Mouse (Mus musculus): Measurements from ENCODE around the gene Tectb. TPM values are rescaled to one million over a fixed set of nuclear protein-coding genes. Genes with fewer than 3 reads are reported as not detected.

Tectb gene
- polyA plus RNA-seq, 1 experiment from 2014 or later = 0.08 TPM

DNA sequence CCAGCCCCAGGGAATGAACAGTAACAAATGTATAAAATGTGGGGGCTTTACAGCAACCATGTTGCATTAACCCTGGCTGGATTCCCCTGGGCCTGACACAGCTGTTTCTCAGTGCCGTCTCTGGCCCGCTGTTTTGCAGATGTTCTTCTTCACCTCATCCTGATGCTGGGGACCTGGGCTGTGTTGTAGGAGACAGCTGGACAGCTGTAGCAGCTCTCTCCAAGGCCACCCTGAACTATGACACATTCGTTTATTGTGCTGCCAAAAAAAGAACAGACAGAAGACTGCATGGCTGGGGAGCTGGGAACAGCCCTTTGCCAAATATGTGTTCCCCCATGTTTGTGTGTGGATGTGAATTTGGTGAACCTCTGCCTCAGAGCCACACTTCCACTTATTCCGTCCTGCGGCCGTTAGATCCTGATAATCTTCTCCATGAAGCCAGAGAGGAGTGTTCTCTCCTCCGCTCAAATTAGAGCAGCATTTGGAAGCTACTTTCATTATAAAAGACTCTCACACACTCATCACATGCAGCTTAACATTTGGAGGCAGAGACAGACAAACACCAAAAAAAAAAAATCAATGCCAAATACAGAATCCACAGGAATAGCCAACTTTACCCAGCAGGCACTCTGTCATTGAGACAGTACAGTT lies 14.1 kb downstream of the Tectb start:
- Histone ChIP-seq H3K27me3 (replicated peaks) (no peaks in the 10 kb centered on the region), H3K27ac (peak overlapping the region; percentile 51), H3K4me3 (replicated peaks) (no peak overlapping the region), H3K4me2 (replicated peaks) (no peak overlapping the region; the same call in 1 of the 2 replicates), H3K4me1 (replicated peaks) (0 out of 2 replicates have a peak, but pooled peaks cover 6% of the 10 kb centered on the region), H3K9me3 (no peaks in the 10 kb centered on the region), H3K9ac (no peak overlapping the region), H3K36me3 (no peaks in the 10 kb centered on the region)
- 41% methylated on average over 7 of the region's 7 CpGs for WGBS
- peak; percentile 76 for ATAC-seq

DNA sequence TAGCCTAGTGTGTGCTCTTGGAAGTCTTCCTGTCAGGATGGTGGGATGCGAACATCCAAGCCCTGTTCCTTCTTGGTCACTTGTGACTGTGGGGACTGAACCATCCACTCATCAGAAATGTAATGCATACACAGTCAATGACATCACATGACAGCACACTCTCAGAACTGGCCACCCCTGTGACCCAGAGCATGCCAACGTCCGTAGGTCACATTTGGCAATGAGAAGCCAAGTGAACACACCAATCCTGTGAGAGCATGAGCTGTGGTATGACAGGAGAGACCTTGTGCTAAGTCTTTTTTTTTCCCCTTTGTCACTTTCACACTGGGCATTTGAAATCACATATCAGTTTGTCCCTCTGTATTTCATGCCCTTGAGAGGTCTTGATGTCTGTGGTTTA lies 15.0 kb downstream of the Tectb start:
- Histone ChIP-seq H3K36me3 (no peaks in the 10 kb centered on the region), H3K4me2 (replicated peaks) (no peak overlapping the region), H3K27ac (no peak overlapping the region), H3K4me3 (replicated peaks) (no peak overlapping the region), H3K27me3 (replicated peaks) (0 out of 2 replicates have a peak, but pooled peaks cover 2% of the 10 kb centered on the region), H3K9ac (no peak overlapping the region), H3K9me3 (no peaks in the 10 kb centered on the region), H3K4me1 (replicated peaks) (0 out of 2 replicates have a peak, but pooled peaks cover 6% of the 10 kb centered on the region)
- 83% methylated on average over 3 of the region's 3 CpGs for WGBS
- no peak for ATAC-seq

DNA sequence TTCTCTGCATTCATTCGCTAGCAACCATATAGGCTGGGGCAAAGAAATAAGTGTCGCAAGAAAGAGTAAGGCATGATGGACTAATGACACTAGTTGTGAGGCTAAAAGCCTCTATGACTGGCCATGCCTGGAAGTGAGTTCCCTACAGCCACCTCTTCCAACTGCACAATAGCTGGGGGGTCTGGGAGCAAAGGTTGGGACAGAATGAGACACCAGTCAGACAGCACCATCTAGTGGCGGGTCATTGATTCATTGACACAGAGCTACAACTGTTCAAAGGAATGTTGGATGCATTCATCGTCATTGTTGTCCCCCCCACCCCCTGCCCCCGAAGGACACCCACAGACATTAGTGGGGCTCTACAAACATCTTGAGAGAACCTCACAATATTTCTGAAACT lies 17.8 kb downstream of the Tectb start:
- Histone ChIP-seq H3K27me3 (replicated peaks) (0 out of 2 replicates have a peak, but pooled peaks cover 2% of the 10 kb centered on the region), H3K27ac (no peak overlapping the region), H3K9ac (no peak overlapping the region), H3K36me3 (no peaks in the 10 kb centered on the region), H3K4me1 (replicated peaks) (0 out of 2 replicates have a peak, but pooled peaks cover 6% of the 10 kb centered on the region), H3K4me3 (replicated peaks) (no peak overlapping the region), H3K4me2 (replicated peaks) (0 out of 2 replicates have a peak overlapping the region, but pooled peaks have one; percentile 14), H3K9me3 (no peaks in the 10 kb centered on the region)
- 30% methylated on average over 5 of the region's 5 CpGs for WGBS
- ATAC-seq = peak; percentile 53; the same call in 1 of the 2 replicates

DNA sequence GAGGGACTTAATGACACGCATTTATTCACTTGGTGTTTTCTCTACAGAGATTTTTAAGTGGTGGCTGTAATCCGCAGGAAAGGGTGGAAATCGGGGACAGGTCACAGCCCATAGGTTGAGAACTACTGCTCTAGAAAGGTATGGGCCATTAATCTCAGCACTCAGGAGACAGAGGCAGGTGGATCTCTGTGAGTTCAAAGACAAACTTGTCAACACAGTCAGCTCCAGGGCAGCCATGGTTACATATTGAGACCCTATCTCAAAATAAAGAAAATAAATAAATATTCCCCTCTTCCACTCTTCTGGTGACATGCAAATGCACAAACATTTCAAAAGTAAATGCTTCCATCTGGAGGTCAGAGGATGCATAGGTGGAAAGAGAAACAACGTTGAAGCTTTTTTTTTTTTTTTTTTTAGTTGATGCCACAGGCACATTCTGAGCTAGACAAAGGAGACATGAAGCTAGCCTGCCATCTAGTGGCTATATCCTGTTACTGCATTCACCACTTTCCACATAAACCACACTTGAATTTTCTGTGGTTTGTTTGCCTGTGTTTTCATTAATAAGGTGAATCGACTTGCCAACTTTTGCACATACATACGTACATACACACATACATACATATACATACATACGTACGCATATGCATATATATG lies 26.1 kb downstream of the Tectb start:
- no peak overlapping the region for H3K4me3 ChIP-seq (replicated peaks)
- H3K9me3 ChIP-seq = no peaks in the 10 kb centered on the region
- H3K4me1 ChIP-seq (replicated peaks) = no peaks in the 10 kb centered on the region
- no peak overlapping the region for H3K27ac ChIP-seq
- H3K27me3 ChIP-seq (replicated peaks) = no peaks in the 10 kb centered on the region
- 37% methylated on average over 8 of the region's 8 CpGs for WGBS
- H3K4me2 ChIP-seq (replicated peaks) = no peak overlapping the region
- peak; percentile 61; the same call in 1 of the 2 replicates for ATAC-seq
- H3K36me3 ChIP-seq = no peaks in the 10 kb centered on the region
- H3K9ac ChIP-seq = no peak overlapping the region

DNA sequence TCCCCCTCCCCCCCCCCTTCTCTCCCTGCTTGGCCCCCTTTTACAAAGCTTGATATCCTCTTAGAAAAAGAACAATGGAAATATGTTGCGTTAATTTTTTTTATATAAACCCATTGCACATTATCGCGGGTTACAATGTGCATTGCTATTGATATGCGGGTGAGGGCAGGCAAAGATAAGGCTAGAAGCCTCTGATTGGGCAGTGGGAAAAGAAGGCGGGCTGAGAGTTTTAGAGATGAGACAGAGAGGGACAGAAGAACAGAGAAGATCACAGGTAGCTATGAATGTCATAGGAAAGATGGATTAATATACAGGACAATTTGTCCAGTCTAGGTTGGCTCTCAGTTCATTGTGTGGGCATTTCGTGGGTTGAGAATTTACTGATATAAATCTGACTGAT lies 26.7 kb downstream of the Tectb start:
- ATAC-seq = 0 out of 2 replicates have a peak, but pooled peaks have one; percentile 8
- Histone ChIP-seq H3K4me3 (replicated peaks) (no peak overlapping the region), H3K9me3 (no peaks in the 10 kb centered on the region), H3K4me2 (replicated peaks) (no peak overlapping the region), H3K27ac (no peak overlapping the region), H3K27me3 (replicated peaks) (no peaks in the 10 kb centered on the region), H3K9ac (no peak overlapping the region), H3K4me1 (replicated peaks) (no peaks in the 10 kb centered on the region), H3K36me3 (no peaks in the 10 kb centered on the region)
- 46% methylated on average over 6 of the region's 6 CpGs for WGBS

DNA sequence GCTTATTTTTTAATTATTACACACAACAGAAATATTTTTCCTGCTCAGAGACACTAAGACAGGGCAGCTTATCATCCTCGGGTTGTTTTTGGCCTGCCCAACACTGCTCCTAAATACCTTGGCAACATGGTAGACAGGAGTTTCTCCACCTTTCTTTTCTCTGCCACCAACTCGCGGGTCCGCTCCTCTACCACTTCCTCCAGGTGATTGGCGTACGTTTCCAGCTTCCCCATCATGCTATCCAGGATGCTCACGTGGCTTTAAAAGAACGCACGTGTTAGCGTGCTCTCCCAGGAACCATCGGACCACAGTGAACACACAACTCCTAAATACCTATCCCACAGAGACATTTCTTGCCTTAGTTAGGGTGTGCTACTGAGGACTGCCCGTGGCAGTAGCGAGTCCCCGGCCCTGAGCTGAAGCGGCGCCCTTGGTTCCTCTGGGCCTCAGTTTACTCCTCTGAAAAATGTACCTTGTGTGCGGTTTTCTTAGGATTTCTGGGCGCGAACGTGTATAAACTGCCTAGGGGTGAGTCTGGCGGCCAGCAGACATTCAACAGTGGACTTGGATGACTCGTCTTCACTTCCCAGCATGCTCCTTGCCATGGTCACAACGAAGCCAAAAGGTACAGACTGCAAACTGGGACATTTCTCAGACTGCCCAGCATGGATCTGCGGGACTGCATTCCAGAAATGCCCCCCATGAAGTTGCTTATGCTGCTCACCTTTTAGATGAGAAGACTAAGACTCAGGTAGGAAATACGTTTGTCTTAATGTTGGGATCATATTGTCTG lies 27.4 kb downstream of the Tectb start:
- H3K9ac ChIP-seq = no peak overlapping the region
- no peak overlapping the region for H3K4me2 ChIP-seq (replicated peaks)
- 60% methylated on average over 25 of the region's 25 CpGs for WGBS
- H3K4me3 ChIP-seq (replicated peaks) = no peak overlapping the region
- no peak for ATAC-seq
- no peak overlapping the region for H3K27ac ChIP-seq
- no peaks in the 10 kb centered on the region for H3K36me3 ChIP-seq
- no peaks in the 10 kb centered on the region for H3K9me3 ChIP-seq
- H3K4me1 ChIP-seq (replicated peaks) = no peaks in the 10 kb centered on the region
- H3K27me3 ChIP-seq (replicated peaks) = no peaks in the 10 kb centered on the region

DNA sequence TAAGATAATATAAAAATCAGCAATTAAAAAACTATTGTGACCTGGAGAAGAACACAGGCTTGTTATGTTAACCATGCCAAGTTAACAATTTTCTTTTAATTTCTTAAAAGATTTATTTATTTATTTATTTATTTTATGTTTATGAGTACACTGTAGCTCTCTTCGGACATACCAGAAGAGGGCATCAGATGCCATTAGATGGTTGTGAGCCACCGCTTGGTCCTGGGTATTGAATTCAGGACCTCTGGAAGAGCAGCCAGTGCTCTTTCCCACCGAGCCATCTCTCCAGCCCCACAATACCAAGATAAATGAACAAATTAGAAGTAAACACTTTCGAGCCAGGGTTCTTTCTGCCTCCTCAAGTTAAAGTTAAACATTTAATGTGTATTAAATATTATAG lies 28.1 kb downstream of the Tectb start:
- Histone ChIP-seq H3K27ac (no peak overlapping the region), H3K4me3 (replicated peaks) (no peak overlapping the region), H3K9ac (no peak overlapping the region), H3K4me1 (replicated peaks) (no peaks in the 10 kb centered on the region), H3K27me3 (replicated peaks) (no peaks in the 10 kb centered on the region), H3K36me3 (no peaks in the 10 kb centered on the region), H3K9me3 (no peaks in the 10 kb centered on the region), H3K4me2 (replicated peaks) (no peak overlapping the region)
- WGBS = 61% methylated on average over 4 of the region's 4 CpGs
- no peak for ATAC-seq

DNA sequence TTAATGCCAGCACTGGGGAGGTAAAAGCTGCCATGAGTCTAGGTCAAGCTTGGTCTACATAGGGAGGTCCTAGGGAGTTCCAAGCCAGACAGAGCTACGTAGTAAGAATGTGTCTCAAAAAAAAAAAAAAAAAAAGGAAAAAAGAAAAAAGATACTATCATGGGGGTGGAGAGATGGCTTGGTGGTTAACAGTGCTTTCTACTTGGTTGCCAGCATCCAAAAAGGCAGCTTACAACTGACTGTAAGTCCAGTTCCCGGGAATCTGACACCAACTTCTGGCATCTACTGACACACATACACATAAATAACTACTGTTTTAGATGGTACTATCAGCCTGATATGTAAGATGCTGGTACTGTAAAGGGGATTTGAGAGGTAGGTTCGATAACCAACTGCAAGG lies 28.6 kb downstream of the Tectb start:
- WGBS = 84% methylated on average over 3 of the region's 3 CpGs
- no peak overlapping the region for H3K4me3 ChIP-seq (replicated peaks)

DNA sequence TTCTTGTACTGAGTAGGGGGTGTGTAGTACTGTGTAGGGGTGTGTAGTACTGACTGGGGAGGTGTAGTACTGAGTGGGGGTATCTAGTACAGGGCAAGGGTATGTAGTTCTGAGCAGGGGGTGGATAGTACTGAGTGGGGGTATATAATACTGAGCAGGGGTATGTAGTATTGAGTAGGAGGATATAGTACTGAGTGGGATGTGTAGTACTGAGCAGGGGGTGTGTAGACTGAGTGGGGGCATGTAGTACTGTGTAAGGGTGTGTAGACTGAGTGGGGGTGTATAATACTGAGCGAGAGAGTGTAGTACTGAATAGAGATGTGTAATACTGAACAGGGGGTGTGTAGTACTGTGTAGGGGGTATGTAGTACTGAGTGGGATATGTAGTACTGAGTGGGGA lies 31.2 kb downstream of the Tectb start:
- Histone ChIP-seq H3K27me3 (replicated peaks) (no peaks in the 10 kb centered on the region), H3K9me3 (no peaks in the 10 kb centered on the region), H3K4me2 (replicated peaks) (no peak overlapping the region), H3K9ac (no peak overlapping the region), H3K4me3 (replicated peaks) (no peak overlapping the region), H3K36me3 (no peaks in the 10 kb centered on the region), H3K4me1 (replicated peaks) (peaks cover 3% of the 10 kb centered on the region; the same call in 1 of the 2 replicates), H3K27ac (no peak overlapping the region)
- 91% methylated on average over 1 of the region's 1 CpGs for WGBS
- ATAC-seq = no peak

More for the DNA sequence above, 28.6 kb downstream of the Tectb start:
- ATAC-seq = no peak
- H3K27ac ChIP-seq = no peak overlapping the region
- no peaks in the 10 kb centered on the region; the same call in 1 of the 2 replicates for H3K4me1 ChIP-seq (replicated peaks)
- H3K27me3 ChIP-seq (replicated peaks) = no peaks in the 10 kb centered on the region
- no peaks in the 10 kb centered on the region for H3K9me3 ChIP-seq
- H3K4me2 ChIP-seq (replicated peaks) = no peak overlapping the region
- no peak overlapping the region for H3K9ac ChIP-seq
- no peaks in the 10 kb centered on the region for H3K36me3 ChIP-seq

DNA sequence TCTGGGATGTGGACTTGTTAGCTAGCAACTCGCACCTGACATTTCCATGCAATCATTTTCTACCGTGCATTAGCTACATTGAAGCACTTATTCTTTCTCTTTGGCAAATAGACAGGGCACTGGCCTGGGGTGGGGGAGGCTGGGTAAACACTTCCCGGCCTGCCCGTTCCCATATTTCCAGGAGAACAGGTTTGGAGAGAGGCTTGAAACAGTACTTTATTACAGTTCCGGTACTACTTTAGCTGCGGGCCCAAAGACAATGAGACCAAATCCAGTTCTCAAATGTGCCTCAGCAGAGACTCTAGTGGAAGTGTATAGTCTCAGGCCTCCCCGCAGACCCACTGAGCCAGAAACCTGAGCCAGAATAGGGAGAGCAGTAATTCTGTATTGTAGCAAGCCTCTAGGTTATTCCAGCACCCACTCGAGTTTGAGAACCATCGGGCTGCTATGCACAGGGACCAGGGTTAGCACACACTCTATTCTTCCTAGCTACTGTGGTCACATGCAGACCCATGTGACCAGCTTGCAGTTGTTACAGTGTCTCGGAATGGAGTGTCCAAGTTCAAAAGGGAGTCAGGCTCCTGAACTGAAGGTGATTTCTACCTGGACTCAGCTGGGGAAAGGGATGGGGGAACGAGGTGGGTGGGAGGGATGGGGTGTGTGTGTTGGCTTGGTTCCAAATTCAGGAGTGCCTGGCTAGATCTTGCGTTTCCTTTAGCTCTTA lies 33.2 kb downstream of the Tectb start:
- peak overlapping the region; percentile 3; the same call in 1 of the 2 replicates for H3K4me2 ChIP-seq (replicated peaks)
- ATAC-seq = peak; percentile 55

DNA sequence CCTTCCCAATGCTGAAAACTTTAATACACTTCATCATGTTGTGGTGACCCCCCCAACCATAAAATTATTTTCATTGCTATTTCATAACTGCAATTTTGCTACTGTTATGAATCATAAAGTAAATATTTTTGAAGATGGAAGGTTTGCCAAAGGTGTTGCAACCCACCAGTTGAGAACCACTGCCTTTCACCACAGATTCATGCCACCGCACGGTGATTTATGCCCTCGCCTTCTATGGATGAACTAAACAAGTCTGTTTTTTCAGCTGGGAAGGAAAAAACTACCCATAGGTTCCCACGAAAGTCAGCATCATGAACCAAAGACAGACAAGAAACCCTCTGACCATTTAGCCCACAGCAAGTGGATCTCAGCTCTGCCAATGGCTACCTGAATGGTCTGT lies 36.3 kb downstream of the Tectb start:
- WGBS = 90% methylated on average over 4 of the region's 4 CpGs
- H3K4me2 ChIP-seq (replicated peaks) = no peak overlapping the region
- H3K36me3 ChIP-seq = no peaks in the 10 kb centered on the region
- peaks cover 13% of the 10 kb centered on the region for H3K4me1 ChIP-seq (replicated peaks)
- no peak overlapping the region for H3K9ac ChIP-seq
- no peaks in the 10 kb centered on the region for H3K27me3 ChIP-seq (replicated peaks)
- no peak for ATAC-seq
- no peak overlapping the region for H3K27ac ChIP-seq
- H3K9me3 ChIP-seq = no peaks in the 10 kb centered on the region
- H3K4me3 ChIP-seq (replicated peaks) = no peak overlapping the region

More for the DNA sequence above, 33.2 kb downstream of the Tectb start:
- Histone ChIP-seq H3K27me3 (replicated peaks) (no peaks in the 10 kb centered on the region), H3K9ac (no peak overlapping the region), H3K27ac (no peak overlapping the region), H3K4me1 (replicated peaks) (peaks cover 11% of the 10 kb centered on the region), H3K9me3 (no peaks in the 10 kb centered on the region), H3K4me3 (replicated peaks) (no peak overlapping the region), H3K36me3 (no peaks in the 10 kb centered on the region)
- WGBS = 59% methylated on average over 12 of the region's 12 CpGs

DNA sequence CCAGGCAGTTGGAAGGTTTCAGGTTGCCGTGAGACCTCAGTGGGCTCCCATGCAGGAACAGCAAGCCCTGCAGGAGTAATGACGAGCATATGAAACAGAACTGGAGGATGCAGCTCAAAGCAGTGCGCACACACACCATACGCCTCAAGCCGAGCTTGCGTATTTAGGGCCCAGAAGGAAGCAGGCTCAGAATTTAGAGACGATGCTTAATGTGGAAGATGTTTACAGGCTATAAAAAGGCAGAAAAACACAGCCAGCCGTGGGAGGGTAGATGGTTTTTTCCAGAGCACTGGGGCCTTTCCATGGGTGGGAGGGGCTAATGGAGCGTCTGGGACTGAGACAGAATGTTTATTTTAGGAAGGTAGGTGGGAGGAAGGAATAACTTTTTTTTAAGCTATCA lies 36.8 kb downstream of the Tectb start:
- Histone ChIP-seq H3K4me3 (replicated peaks) (no peak overlapping the region), H3K27me3 (replicated peaks) (no peaks in the 10 kb centered on the region), H3K27ac (no peak overlapping the region), H3K36me3 (no peaks in the 10 kb centered on the region), H3K4me1 (replicated peaks) (peaks cover 13% of the 10 kb centered on the region), H3K9ac (no peak overlapping the region), H3K9me3 (no peaks in the 10 kb centered on the region), H3K4me2 (replicated peaks) (no peak overlapping the region)
- 58% methylated on average over 9 of the region's 9 CpGs for WGBS
- ATAC-seq = no peak

All from intestine, embryonic 15.5 days (tissue).